Mouse (Mus musculus) lung, postnatal 25 days (tissue): Measurements from ENCODE around the gene Birc5.
"Not testable (repeated sequence)": the region's sequence is repeated elsewhere in the genome, so short reads cannot be mapped to it uniquely, and the experiment has no call there.

Experiments
- DNase-seq: peaks from one replicate; pipeline ENCODE4 v3.0.0; 2022; ENCODE audit warnings: low spot score

The Birc5 gene

GRCm38 (mm10) chr11:117848985-117849671 lies at the start of gene Birc5:
TSS of gene Birc5 (plus strand) at chr11:117849251.
- peak; percentile 95 for DNase-seq

DNA sequence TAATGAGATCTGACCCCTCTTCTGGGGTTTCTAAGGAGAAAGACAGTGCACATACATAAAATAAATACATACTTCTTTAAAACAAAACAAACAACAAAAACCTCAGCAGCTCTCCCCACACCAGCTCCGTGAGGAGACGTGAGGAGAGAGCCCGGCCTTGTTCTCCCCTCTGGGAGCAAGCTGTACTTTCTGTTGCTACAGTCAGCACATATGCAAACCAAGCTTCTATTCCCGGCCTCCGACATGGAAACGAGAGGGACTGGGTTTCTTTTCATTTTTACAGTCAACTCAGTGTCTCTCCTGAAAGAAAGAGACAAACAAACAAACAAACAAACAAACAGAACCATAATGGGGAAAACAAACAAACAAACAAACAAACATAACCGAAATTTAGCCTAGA lies 49.0 kb upstream of the Birc5 start:
- DNase-seq, result no peak

- DNase-seq, result no peak
These were observed 47.4 kb upstream of the Birc5 start for GRCm38 (mm10) chr11:117801650-117802049.

DNA sequence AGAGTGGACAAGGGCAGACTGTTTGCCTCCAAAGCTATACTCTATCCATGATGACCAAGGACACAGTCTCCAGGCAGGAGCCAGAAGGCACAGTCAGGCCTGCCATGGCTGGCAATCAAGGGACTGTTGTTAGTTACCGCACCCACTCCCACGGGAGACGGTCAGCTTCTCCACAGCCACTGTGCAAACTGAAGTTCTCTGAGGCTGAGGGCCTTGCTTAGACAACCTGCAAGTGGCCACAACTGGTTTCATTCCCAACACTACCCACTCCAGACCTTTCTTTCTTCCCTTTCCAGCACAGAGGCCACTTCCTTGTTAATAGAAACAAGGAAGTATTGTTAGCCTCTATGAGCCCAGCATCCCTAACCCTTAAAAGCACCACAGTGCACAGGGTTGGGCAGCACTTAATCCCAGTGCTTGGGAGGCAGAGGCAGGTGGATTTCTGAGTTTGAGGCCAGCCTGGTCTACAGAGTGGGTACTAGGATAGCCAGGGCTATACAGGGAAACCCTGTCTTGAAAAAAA lies 45.8 kb upstream of the Birc5 start:
- no peak for DNase-seq

GRCm38 (mm10) chr11:117806781-117807180 lies 42.3 kb upstream of the Birc5 start:
- no peak for DNase-seq

DNA sequence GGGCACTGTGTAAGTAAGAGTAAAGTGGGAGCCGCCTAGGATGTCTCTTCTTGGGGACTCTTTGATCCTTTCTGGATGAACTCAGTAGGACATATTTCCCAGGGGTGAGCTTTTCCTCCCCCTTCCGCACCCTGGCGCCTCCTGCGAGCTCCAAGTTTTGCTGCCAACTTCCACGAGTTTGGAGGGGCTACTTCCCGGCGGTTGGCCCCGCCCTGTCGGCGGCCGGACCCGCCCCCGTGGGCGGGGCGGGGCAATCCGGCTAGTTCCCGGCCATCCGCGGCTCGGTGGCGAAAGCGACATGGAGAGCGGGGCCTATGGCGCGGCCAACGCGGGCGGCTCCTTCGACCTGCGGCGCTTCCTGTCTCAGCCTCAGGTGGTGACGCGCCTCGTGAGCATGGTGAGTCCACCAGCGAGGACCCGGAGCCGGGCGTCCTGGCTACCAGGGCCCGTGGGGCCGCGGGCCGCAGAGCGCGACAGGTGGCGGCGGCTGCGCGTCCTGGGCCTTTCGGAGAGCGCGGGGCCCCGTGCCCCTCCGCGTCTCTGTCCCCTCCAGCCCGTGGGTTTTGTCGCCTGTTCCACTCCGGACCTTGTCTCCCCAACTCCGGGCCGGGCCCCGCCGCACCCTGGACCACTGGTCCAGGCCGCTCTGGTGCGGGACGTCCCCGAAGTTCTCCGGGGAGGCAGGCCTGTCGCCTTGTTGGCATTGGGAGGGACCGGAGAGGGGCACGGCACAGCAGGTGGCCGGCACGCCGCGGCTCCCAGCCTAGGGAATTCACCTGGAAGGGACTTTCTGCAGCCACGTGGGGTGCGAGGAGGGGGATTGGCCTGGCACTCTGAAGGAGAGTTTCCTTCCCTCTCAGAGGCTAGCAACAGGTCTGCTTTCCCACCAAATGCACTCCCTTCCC lies 39.4 kb upstream of the Birc5 start, which contains the start of the genes Gm20708 and Syngr2:
Gene Gm20708 (plus strand): TSS at position 262 of the 905 bp plus-strand sequence.
Gene Syngr2 (plus strand): TSS at position 262 of the 905 bp plus-strand sequence.
- peak; percentile 68 for DNase-seq

- DNase-seq, result peak; percentile 91
These were observed 38.5 kb upstream of the Birc5 start for GRCm38 (mm10) chr11:117810401-117811046.

- DNase-seq, result no peak
These were observed 35.2 kb upstream of the Birc5 start for GRCm38 (mm10) chr11:117813867-117814266.

DNA sequence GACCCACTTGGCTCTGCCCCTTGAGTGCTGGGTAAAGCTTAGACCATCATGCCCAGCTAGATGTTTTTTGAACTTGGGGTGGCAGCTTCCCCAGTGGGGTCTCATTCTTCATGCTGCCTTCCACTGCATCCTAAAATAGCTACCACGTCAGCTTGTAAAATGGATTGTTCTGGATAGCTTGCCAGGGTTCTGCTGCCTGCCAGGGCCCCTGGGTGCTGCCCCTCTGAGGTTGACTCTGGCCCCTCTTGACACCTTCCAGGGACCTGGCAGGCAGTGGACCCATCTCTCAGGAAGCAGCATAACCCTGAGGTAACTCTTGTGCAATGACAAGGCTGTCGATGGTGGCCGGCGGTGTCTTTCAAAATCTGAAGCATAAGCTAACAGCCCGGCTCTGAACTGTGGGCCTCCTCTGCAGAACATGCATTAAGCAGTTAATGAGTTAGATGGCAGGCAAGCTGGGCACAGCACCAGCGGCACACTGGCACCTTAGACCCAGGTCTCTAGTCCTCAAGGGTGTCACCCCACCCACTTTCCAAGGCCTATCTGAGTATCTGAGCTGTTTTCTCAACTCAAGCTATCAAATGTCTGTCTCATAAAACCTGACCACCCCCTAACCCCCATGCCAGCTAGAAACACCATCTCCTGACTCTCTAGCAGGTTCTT lies 34.2 kb upstream of the Birc5 start:
- DNase-seq, result no peak

DNA sequence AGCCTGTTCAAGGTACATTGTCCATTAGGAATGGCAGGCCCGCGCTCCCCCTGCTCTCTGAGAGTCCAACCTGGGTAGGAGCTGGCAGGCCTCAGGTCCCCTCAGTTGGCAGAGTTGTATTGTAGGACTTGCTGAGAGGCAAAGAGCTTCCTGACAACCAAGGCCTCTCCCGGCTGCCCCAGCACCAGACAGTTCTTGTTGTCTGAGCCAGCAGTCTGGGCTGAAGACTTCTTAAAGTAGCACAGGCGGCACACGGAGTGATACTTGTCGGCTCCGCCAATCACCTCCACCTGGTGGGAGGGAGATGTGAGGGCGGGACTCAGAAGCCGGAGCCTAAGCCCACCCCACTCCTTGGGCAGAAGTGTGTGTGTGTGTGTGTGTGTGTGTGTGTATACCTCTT lies 33.2 kb upstream of the Birc5 start:
- DNase-seq, result not testable (repeated sequence)

GRCm38 (mm10) chr11:117816389-117816996 lies 32.6 kb upstream of the Birc5 start:
- DNase-seq, result no peak

DNA sequence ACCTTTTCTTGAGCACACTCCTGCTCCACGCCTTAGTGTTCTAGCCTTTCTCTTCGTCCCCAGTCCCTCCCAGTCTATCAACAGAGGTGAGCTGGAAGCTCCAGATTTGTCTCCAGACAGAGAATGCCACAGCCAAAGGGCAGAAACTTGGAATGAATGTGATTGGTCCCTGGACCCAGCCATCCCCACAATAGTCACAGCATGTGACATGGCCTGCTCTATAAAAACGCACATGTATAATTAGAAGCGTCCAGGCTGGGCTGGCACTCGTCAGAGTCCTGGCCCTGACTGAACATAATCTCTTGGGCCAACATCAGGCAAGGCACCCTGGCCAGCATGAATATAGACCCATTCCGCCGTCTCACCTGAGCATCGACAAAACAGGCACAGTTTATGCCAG lies 30.0 kb upstream of the Birc5 start:
- DNase-seq, result no peak

DNA sequence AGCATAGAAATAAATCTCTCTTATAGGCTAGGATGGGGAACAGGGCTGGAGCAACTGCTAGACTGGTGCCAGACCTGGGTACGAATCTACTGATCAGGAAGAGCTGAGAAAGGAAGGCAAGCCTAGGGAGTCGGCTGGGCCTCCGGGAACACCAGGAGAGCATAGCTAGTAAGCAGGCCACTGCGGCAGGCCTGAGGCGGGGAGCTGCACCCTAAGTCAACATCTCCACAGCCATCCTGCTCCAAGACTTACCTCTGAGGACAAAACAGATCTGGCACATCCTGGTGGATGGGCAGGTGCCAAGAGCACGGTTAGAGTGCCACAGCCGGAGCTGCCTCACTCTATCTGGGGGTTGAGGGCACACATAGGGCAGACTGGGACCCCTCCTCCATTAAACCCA lies 28.9 kb upstream of the Birc5 start:
- no peak for DNase-seq

DNA sequence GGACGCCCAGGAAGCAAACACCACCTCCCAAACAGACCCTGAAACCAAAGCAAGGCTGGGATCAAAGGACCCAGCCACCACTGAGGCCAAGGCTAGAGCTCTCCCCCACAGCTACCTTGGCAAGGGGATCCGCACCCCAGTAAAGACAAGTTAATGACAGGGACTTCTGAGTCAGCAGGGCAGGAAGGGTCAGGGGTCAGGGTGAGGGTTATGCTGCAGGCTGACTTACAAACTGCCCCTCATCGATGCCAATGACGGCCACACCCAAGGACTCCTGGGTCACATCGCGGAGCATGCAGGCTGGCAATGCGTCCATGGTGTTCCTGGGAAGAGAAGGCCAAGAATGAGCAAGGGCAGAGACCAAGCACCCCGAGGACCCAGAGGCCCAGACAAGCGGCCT lies 27.2 kb upstream of the Birc5 start:
- DNase-seq, result no peak

- DNase-seq, result no peak
These were observed 26.3 kb upstream of the Birc5 start for GRCm38 (mm10) chr11:117822728-117823241.

DNA sequence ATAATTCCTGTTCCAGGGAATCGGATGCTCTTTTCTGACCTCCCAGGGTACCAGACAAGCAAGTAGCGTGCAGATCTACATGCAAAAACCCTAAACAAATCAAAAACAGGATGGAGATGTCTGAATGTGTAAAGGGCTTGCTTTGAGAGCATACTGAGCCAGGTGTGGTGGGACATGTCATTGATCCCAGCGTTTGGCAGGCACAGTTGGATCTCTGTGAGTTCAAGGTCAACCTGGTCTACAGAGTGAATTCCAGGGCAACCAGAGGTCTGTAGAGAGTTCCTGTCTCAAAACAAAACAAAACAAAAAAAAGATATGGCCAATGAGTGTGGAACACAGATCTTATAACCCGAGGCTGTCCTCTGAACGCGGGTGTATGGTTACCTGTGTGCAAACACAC lies 25.6 kb upstream of the Birc5 start:
- DNase-seq, result no peak

DNA sequence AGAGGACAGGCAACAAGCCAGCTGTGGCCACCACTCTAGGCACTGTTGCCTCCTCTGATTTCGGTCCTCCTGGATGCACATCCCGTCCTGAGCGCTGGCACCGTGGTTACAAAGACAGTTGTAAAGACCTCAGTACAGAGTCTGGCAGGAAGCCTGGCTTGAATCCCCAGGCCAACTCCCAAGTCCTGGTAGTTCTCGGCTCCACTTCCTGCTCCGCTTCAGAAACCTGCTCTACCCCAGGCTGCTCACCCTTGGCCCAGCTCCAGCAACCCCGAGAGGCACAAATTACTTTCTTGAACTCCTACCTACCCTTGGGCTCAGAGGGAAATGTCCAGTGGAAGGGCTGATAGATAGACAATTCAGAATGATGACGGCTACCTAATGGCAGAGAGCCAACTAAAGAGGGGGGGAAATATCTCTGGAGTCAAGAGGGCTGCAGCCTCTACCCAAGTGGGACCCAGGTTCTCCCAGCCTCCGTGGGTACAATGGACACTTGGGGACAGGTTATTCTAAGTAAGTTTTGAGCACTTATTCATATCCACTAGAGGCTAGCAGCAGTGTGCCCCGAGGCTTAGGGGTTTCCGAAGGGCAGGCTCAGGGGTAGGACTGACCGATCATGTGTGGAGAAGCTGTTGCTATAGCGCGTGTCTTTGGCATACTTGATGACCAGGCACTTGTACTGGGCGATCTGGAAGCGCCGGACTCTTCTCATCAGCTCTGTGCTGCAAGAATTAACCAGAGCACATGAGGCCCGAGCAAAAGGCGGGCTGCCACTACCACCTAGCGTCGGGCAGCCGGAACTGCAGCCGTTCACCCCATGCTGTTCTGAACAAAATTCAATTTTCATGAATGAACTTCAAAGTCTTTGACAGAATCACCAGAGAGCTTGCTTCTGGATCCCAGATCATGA lies 24.7 kb upstream of the Birc5 start:
- DNase-seq, result peak; percentile 85

- peak; percentile 77 for DNase-seq
These were observed 23.5 kb upstream of the Birc5 start, which contains the start of the genes Afmid and Tk1 for GRCm38 (mm10) chr11:117825333-117826101. TSS of gene Afmid (plus strand) at chr11:117825924. TSS of gene Tk1 (minus strand) at chr11:117826092.

DNA sequence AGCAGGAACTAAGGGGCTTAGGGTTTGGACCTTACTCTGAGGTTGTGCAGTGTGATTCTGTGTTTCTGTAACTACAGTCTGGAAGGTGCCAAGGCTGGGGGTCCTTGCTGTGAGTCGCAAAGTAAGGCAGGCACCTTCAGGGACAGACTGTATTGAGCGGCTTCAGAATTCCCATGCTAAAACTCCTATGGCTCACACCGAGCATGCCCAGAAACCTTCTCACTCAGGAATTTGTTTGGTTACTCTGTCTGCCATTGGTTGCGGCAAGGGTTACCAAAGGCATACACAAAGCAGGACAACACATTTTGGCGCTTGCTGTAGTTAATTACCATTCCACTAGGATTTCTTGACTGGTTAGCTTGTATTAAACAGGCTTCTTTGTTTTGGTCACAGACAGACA lies 22.9 kb upstream of the Birc5 start:
- no peak for DNase-seq
